Mouse (Mus musculus): ENCODE results near the gene Prdx2. TPM values are rescaled to one million over a fixed set of nuclear protein-coding genes. Genes with fewer than 3 reads are reported as not detected.
A peak's percentile ranks its signal among the peaks of the same experiment; 100 is the strongest.

Gene Prdx2
- 647 and 809 TPM in 2 replicates for total RNA-seq (2014; rRNA removed; ENCODE audit: low replicate concordance)
- 758 and 782 TPM in 2 replicates for polyA plus RNA-seq (2015; fragmentation: Nextera tagmentation; extraction: Ambion mirVana)

DNA sequence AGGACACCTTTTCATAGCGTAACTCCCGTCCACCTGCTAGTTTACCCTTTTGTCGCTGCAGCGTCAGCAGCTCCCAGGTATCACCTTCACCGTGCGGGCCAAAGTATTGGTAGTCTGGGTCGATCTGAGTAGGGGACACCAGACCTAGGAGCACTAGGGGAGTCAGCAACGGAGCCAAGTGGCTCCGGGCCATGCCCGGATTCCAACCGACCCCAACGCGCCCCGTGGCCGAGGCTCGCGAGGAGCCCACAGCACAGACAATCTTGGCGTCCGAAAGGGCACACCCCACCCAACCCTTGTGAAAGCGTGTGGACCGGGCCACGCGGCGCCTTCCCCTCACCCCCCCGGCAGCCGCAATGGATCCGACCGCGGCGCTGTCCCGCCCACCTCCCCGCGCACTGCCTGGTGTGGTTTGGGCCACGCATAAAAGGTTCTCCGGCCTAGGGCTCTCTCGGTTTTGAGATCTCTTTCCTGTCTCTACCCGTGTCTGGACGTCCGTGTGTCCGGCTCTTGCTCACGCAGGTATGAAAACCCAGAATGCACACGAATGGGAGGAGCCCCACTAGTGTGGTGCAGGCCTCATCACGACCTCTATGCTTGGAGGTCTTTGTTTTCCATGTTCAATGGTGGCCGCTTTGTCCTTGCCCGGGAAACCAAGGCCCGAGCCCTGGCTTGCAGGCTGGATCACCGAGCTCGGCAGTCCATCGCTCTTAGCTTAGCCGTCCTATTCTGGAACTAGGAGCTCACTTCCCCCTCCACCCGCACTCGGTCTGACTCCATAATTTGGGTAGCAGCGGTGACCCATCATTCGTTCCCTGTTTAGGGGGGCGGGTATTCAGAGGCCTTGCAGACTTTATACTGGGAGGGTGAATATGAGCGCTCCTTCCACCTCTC lies at the start of gene Prdx2, which contains the start of the genes Gm49661 and Rnaseh2a:
Prdx2 (plus strand) TSS at position 347 of the 894 bp plus-strand sequence.
Gm49661 (minus strand) TSS at position 193 of the 894 bp plus-strand sequence.
Rnaseh2a (minus strand) TSS at position 527 of the 894 bp plus-strand sequence.
- DNase-seq (ENCODE audit: low spot score): peak; percentile 71
- no peaks in the 10 kb centered on the region for H3K27me3 ChIP-seq (ENCODE audit: control insufficient read depth, insufficient read depth, low read length)
- H3K9me3 ChIP-seq (replicated peaks; ENCODE audit: control insufficient read depth, low read length): no peaks in the 10 kb centered on the region
- peaks cover 30% of the 10 kb centered on the region for H3K36me3 ChIP-seq (replicated peaks; ENCODE audit: control insufficient read depth, insufficient read depth, low read length)
- no peak for TF ChIP-seq CTCF (IDR thresholded peaks at IDR 0.05; ENCODE audit: low read depth)
- peak; percentile 19; the same call in 1 of the 2 replicates for TF ChIP-seq EP300 (IDR thresholded peaks at IDR 0.05; ENCODE audit: low read depth)
- peak within 1 kb of the TSS; percentile 84 for H3K9ac ChIP-seq (replicated peaks; ENCODE audit: low read depth, low read length)
- H3K4me3 ChIP-seq (ENCODE audit: low read depth, low read length): peak within 1 kb of the TSS; percentile 68
- peak; percentile 59 for ATAC-seq (ENCODE audit: insufficient read depth, low read depth)
- WGBS: under 1% methylated on average over 56 of the region's 56 CpGs
- H3K27ac ChIP-seq (ENCODE audit: low read depth): peak within 1 kb of the TSS; percentile 83
- peaks cover 30% of the 10 kb centered on the region for H3K4me1 ChIP-seq (ENCODE audit: control insufficient read depth, insufficient read depth)
- H3K4me2 ChIP-seq (ENCODE audit: low read depth, low read length): peak within 1 kb of the TSS; percentile 77

DNA sequence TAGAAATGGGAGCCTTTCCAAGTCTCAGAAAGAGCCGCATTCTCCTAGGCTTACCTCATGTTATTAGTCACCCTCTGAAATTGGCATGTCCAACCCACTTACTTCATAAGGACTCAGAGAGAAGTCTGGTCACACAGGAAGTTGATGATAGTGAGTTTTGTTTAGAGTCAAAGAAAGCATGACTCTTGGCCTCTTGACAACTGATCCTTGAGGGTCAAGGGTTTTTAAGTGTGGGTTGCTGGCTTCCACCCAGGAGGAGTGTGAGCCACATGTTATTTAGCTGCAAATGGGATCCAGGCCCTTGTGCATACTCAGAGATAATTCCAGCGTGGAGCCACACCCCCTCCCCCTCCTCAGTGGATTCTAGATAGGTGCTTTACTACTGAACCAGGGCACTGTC lies 47.8 kb upstream of the Prdx2 start:
- Histone ChIP-seq H3K27me3 (ENCODE audit: control insufficient read depth, insufficient read depth, low read length) (peaks cover 42% of the 10 kb centered on the region), H3K4me1 (ENCODE audit: control insufficient read depth, insufficient read depth) (no peaks in the 10 kb centered on the region), H3K27ac (ENCODE audit: low read depth) (no peak overlapping the region), H3K4me3 (ENCODE audit: low read depth, low read length) (no peak overlapping the region), H3K4me2 (ENCODE audit: low read depth, low read length) (no peak overlapping the region), H3K36me3 (replicated peaks; ENCODE audit: control insufficient read depth, insufficient read depth, low read length) (no peaks in the 10 kb centered on the region), H3K9ac (replicated peaks; ENCODE audit: low read depth, low read length) (no peak overlapping the region), H3K9me3 (replicated peaks; ENCODE audit: control insufficient read depth, low read length) (no peaks in the 10 kb centered on the region)
- peak; percentile 81 for ATAC-seq (ENCODE audit: insufficient read depth, low read depth)
- peak; percentile 76 for DNase-seq (ENCODE audit: low spot score)
- 0 out of 2 replicates have a peak, but pooled peaks have one; percentile 22 for TF ChIP-seq EP300 (IDR thresholded peaks at IDR 0.05; ENCODE audit: low read depth)
- no peak for TF ChIP-seq CTCF (IDR thresholded peaks at IDR 0.05; ENCODE audit: low read depth)
- 13% methylated on average over 2 of the region's 2 CpGs for WGBS

DNA sequence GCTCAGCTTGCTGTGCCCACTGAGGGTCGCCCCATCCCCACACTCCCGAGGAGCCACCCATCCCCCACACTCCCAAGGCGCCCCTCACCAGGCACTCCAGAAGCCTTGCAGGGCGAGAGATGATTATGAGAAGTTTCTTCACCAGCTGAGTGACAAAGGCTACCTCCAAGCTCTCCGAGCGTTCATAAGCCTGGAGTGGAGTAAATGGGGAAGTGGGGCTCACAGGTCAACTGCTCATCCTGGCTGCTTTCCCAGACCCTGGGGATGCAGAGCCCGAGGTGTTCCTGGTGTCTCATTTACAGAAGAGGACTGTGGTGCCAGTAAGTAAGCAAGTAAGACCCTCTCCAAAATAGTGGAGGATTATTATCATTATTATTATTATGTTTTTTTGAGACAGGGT lies 43.8 kb upstream of the Prdx2 start:
- Histone ChIP-seq H3K4me1 (ENCODE audit: control insufficient read depth, insufficient read depth) (no peaks in the 10 kb centered on the region), H3K9ac (replicated peaks; ENCODE audit: low read depth, low read length) (no peak overlapping the region), H3K27me3 (ENCODE audit: control insufficient read depth, insufficient read depth, low read length) (peaks cover 44% of the 10 kb centered on the region), H3K9me3 (replicated peaks; ENCODE audit: control insufficient read depth, low read length) (no peaks in the 10 kb centered on the region), H3K36me3 (replicated peaks; ENCODE audit: control insufficient read depth, insufficient read depth, low read length) (no peaks in the 10 kb centered on the region), H3K4me3 (ENCODE audit: low read depth, low read length) (no peak overlapping the region), H3K4me2 (ENCODE audit: low read depth, low read length) (no peak overlapping the region), H3K27ac (ENCODE audit: low read depth) (no peak overlapping the region)
- DNase-seq (ENCODE audit: low spot score) (no peak), ATAC-seq (ENCODE audit: insufficient read depth, low read depth) (no peak)
- TF ChIP-seq CTCF (IDR thresholded peaks at IDR 0.05; ENCODE audit: low read depth) (no peak), EP300 (IDR thresholded peaks at IDR 0.05; ENCODE audit: low read depth) (no peak)
- 47% methylated on average over 7 of the region's 7 CpGs for WGBS

DNA sequence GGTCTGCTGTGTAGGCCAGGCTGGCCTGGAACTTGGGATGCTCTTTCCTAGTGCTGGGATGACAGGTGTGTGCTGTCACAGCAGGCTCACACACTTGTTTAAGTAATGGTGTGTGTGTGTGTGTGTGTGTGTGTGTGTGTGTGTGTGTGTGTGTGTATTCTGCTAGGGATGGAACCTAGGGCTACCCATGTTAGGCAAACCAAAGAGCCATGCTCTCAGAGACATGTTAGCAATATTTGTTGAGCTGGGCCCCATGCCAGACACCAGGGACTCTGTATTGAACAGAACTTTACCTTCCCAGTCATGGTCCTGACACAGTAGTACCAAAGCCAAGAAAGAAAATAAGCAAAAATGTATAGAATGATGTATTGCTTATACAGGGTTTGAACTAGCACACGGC lies 41.9 kb upstream of the Prdx2 start:
- TF ChIP-seq EP300 (IDR thresholded peaks at IDR 0.05; ENCODE audit: low read depth) (no peak), CTCF (IDR thresholded peaks at IDR 0.05; ENCODE audit: low read depth) (no peak)
- 81% methylated on average over 1 of the region's 1 CpGs for WGBS
- no peak overlapping the region for H3K27ac ChIP-seq (ENCODE audit: low read depth)
- H3K9ac ChIP-seq (replicated peaks; ENCODE audit: low read depth, low read length): no peak overlapping the region
- DNase-seq (ENCODE audit: low spot score) (no peak), ATAC-seq (ENCODE audit: insufficient read depth, low read depth) (no peak)
- H3K27me3 ChIP-seq (ENCODE audit: control insufficient read depth, insufficient read depth, low read length): peaks cover 51% of the 10 kb centered on the region
- H3K9me3 ChIP-seq (replicated peaks; ENCODE audit: control insufficient read depth, low read length): no peaks in the 10 kb centered on the region
- no peak overlapping the region for H3K4me2 ChIP-seq (ENCODE audit: low read depth, low read length)
- H3K4me3 ChIP-seq (ENCODE audit: low read depth, low read length): no peak overlapping the region
- no peaks in the 10 kb centered on the region for H3K4me1 ChIP-seq (ENCODE audit: control insufficient read depth, insufficient read depth)
- H3K36me3 ChIP-seq (replicated peaks; ENCODE audit: control insufficient read depth, insufficient read depth, low read length): no peaks in the 10 kb centered on the region

DNA sequence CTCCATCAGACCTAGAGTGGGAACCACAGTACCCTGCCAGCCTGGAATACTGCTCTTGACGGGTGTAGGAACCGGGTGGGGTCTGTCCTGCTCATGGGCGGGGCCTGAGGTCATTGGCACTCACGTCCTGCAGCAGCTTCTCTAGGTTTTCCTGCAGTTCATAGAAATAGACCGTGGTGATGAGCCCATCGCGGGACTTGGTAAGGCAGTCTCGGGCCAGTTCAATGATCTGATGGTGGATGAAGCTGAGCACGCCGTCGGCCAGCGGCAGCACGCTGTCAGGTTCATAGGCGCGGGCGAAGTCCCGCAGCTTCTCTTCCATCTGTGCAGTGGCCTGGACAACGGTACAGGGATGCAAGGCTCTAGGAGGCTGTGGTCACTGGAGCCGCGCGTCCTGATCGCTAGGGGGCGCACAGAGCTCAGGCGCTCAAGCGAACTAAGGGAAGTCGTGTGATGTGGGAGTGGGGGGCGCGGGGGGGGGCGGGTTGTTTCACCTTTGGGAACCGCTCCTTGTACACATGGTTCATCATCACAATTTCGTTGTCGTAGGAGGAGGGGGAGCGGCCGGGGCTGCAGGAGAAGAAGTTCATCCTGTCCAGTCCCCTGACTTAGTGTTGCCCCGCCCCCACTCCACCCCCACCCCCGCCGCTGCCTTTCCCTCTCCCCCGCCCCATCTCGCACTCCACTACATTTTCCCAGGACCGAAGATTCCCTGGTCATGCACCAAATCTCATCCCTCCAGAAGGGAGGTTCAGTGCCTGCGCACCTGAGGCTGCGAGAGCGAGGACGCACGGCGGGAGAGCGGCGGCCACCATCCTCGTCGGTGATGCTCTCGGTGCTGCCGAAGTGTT lies 40.7 kb upstream of the Prdx2 start:
- 5% methylated on average over 47 of the region's 52 CpGs for WGBS
- Histone ChIP-seq H3K36me3 (replicated peaks; ENCODE audit: control insufficient read depth, insufficient read depth, low read length) (no peaks in the 10 kb centered on the region), H3K4me2 (ENCODE audit: low read depth, low read length) (peak overlapping the region; percentile 55), H3K4me3 (ENCODE audit: low read depth, low read length) (0 out of 2 replicates have a peak overlapping the region, but pooled peaks have one; percentile 11), H3K9ac (replicated peaks; ENCODE audit: low read depth, low read length) (no peak overlapping the region), H3K27me3 (ENCODE audit: control insufficient read depth, insufficient read depth, low read length) (peaks cover 54% of the 10 kb centered on the region), H3K27ac (ENCODE audit: low read depth) (no peak overlapping the region), H3K9me3 (replicated peaks; ENCODE audit: control insufficient read depth, low read length) (no peaks in the 10 kb centered on the region), H3K4me1 (ENCODE audit: control insufficient read depth, insufficient read depth) (no peaks in the 10 kb centered on the region)
- TF ChIP-seq EP300 (IDR thresholded peaks at IDR 0.05; ENCODE audit: low read depth): no peak
- peak; percentile 69 for TF ChIP-seq CTCF (IDR thresholded peaks at IDR 0.05; ENCODE audit: low read depth)
- peak; percentile 73; the same call in 1 of the 2 replicates for ATAC-seq (ENCODE audit: insufficient read depth, low read depth)
- DNase-seq (ENCODE audit: low spot score): no peak
